Mouse (Mus musculus): ENCODE data around the gene Sptlc2.

GRCm38 (mm10) chr12:87397811-87398417 is 9.8 kb upstream of the Sptlc2 start:
- TF ChIP-seq POLR2A (IDR thresholded peaks at IDR 0.05; ENCODE audit: insufficient read depth, low read length) (no peak), CTCF (IDR thresholded peaks at IDR 0.05; ENCODE audit: low read depth, low read length) (no peak)
